Mouse (Mus musculus) forebrain, embryonic 16.5 days (tissue): ENCODE measurements around the gene Cadm1. TPM values are rescaled to one million over a fixed set of nuclear protein-coding genes. Genes with fewer than 3 reads are reported as not detected.

Source experiments
- ATAC-seq: fragments of 200-750 bp; cut with Nextera tagmentation; 2 replicates; pipeline ENCODE4 v1.8.0; 2017; ENCODE audit warnings: mild to moderate bottlenecking, moderate library complexity
- H3K27ac ChIP-seq: fragments of 300-500 bp; sonication (generic); 2 replicates; pipeline ENCODE4 v1.5.1; 2014; ENCODE audit warnings: low read length, control low read depth
- H3K27me3 ChIP-seq: fragments of 300-500 bp; sonication (generic); replicated peaks from 2 replicates; pipeline ENCODE4 v1.6.1; 2014; ENCODE audit warnings: low read length; ENCODE audit not compliant: control insufficient read depth, insufficient read depth
- H3K36me3 ChIP-seq: fragments of 300-500 bp; sonication (generic); 2 replicates; pipeline ENCODE4 v1.6.1; 2014; ENCODE audit not compliant: control insufficient read depth, insufficient read depth
- H3K4me1 ChIP-seq: fragments of 300-500 bp; sonication (generic); replicated peaks from 2 replicates; pipeline ENCODE4 v1.6.1; 2014; ENCODE audit warnings: low read length; ENCODE audit not compliant: control insufficient read depth, insufficient read depth
- H3K4me2 ChIP-seq: fragments of 300-500 bp; sonication (generic); 2 replicates; pipeline ENCODE4 v1.6.1; 2014; ENCODE audit warnings: mild to moderate bottlenecking, low read length, control low read depth
- H3K4me3 ChIP-seq: fragments of 300-500 bp; sonication (generic); replicated peaks from 2 replicates; pipeline ENCODE4 v1.5.1; 2014; ENCODE audit warnings: mild to moderate bottlenecking, low read length, control low read depth
- H3K9ac ChIP-seq: fragments of 300-500 bp; sonication (generic); replicated peaks from 2 replicates; pipeline ENCODE4 v1.6.1; 2014; ENCODE audit warnings: low read depth, low read length, control low read depth
- H3K9me3 ChIP-seq: fragments of 300-500 bp; sonication (generic); 2 replicates; pipeline ENCODE4 v1.6.1; 2016; ENCODE audit warnings: low read length; ENCODE audit not compliant: control insufficient read depth
- WGBS: fragments of 180-500 bp; shearing (Covaris S2); extraction: QIAGEN DNeasy Blood & Tissue Kit; methylation state at CpG from one replicate; pipeline ENCODE4 v1.1.7; 2014; 5-methylcytosine and 5-hydroxymethylcytosine counted together
- polyA plus RNA-seq: library from polyadenylated mRNA; unstranded; fragments of >200 nt; fragmentation: Nextera tagmentation; extraction: Ambion mirVana; gene quantifications from 2 replicates; pipeline ENCODE4 v1.2.1, GENCODE M21; 2015

The Cadm1 gene
- polyA plus RNA-seq, 1 experiment from 2014 or later: 256 TPM

- Histone ChIP-seq H3K4me2 (no peak overlapping the region), H3K4me3 (no peak overlapping the region), H3K27ac (no peak overlapping the region), H3K4me1 (peaks cover 8% of the 10 kb centered on the region; the same call in 1 of the 2 replicates), H3K36me3 (no peaks in the 10 kb centered on the region), H3K9ac (no peak overlapping the region), H3K9me3 (no peaks in the 10 kb centered on the region), H3K27me3 (no peaks in the 10 kb centered on the region)
- whole genome bisulfite sequencing: 58% methylated on average over 6 of the region's 6 CpGs
- ATAC-seq: no peak
Measured at GRCm38 (mm10) chr9:47659366-47660090, 129.6 kb downstream of the Cadm1 start.

DNA sequence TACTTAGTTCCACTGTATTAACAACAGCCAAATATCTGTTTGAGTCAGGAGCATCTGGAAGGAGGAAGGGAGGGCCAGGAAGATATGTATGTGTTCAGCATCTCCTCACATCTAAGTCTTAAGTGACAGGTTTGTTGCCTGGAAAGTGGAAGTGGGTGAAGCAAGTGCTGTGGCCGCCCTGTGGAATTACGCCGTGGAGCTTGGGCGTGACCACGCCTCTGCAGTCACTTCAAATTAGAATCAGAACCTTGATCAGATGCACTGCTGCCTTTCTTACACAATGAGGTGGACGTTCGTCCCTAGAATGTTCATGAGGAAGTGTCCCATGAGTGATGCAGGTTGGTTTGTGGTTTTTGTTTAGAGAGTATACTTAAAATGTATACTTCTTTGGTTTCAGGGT lies 131.6 kb downstream of the Cadm1 start:
- H3K4me3 ChIP-seq: no peak overlapping the region
- H3K27ac ChIP-seq: no peak overlapping the region
- H3K4me1 ChIP-seq: peaks cover 8% of the 10 kb centered on the region; the same call in 1 of the 2 replicates
- no peak overlapping the region for H3K9ac ChIP-seq
- ATAC-seq: no peak
- H3K36me3 ChIP-seq: no peaks in the 10 kb centered on the region
- whole genome bisulfite sequencing: 93% methylated on average over 7 of the region's 7 CpGs
- H3K9me3 ChIP-seq: no peaks in the 10 kb centered on the region
- H3K27me3 ChIP-seq: no peaks in the 10 kb centered on the region
- H3K4me2 ChIP-seq: no peak overlapping the region

DNA sequence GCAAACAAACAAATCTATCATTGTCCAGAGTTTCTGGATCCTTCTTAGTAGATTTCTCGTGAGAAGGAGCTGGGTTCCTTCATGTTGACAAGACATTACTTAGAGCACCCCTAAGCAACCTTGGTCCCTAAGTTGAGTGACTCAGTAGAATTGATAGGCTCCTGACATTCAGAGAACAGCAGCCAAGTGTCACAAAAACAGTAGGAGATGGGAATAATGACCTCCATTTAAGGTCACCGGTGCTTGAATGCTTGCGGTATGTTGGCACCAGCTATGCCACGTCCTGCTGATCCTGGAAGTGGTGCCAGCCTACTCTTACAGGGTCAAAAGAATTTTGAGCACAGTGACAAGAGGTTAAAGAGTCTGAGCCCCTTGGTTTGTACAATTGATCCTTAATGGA lies 139.2 kb downstream of the Cadm1 start:
- ATAC-seq: no peak
- Histone ChIP-seq H3K36me3 (no peaks in the 10 kb centered on the region), H3K4me1 (peaks cover 12% of the 10 kb centered on the region; the same call in 1 of the 2 replicates), H3K9me3 (no peaks in the 10 kb centered on the region), H3K4me3 (no peak overlapping the region), H3K27ac (no peak overlapping the region), H3K9ac (no peak overlapping the region), H3K4me2 (no peak overlapping the region), H3K27me3 (no peaks in the 10 kb centered on the region)
- WGBS: 46% methylated on average over 4 of the region's 4 CpGs

DNA sequence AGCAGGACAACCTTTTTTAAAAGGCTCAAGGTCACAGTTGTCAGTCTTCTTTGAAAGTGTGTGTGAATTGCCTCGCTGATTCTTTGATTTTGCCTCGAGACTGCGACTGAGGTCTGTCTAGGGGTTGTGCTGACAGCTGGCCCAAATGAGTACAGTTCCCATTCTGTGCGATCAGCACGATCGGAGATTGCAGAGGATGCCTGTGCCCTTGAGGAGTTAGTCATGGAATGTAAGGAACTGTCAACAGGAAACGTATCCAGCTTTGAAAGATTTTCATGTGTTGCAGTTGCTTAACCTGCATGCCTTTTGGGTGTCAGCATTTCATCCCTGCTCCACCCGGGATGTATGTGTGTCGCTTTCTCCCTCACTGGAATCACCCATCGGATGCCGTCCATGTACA lies 141.6 kb downstream of the Cadm1 start:
- H3K27me3 ChIP-seq: no peaks in the 10 kb centered on the region
- peaks cover 12% of the 10 kb centered on the region; the same call in 1 of the 2 replicates for H3K4me1 ChIP-seq
- WGBS: 45% methylated on average over 11 of the region's 11 CpGs
- H3K4me3 ChIP-seq: no peak overlapping the region
- no peak overlapping the region for H3K4me2 ChIP-seq
- no peaks in the 10 kb centered on the region for H3K9me3 ChIP-seq
- ATAC-seq: no peak
- H3K27ac ChIP-seq: no peak overlapping the region
- H3K9ac ChIP-seq: no peak overlapping the region
- H3K36me3 ChIP-seq: no peaks in the 10 kb centered on the region

DNA sequence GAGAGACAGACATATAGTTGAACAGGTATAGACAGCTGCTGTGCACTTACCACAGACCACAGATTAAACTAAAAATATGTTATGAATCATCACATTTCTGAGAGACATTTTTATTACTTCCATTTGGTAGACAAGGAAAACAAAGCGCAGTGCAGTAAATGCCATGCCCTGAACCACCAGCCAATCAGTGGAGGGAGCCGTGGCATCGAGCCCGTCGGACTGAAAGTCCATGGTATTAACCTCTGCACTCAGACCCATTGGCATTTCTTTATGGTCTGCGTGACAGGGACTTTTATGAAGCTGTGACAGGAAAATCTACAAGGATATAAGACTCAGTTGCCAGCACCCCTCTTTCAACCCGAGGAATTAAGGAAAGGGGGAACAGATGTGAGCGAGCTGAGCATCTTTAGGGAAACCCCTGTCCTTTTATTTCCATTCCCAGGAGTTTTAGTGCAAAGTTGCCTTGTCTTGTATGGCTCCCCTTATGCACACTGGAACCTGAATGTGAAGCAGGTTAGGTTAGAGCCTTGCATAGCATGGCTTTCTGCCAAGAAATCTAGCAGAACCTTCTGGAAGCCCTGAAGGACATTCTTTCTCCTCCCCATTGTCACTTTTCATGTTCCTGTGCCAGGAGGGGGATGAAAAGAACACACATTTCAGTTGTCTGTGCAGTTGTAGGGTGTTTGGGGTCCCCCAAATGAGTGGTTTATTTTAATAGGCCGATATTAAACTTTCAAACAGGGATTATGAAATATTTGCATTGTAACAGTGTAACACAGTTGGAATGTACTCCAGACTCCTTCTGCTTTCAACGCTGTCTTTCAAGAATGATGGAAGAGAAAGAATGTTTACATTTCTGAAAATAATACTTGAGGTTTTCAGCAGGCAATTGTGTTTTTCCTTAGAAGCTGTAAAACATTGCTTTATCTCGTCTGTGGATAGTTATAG lies 145.1 kb downstream of the Cadm1 start:
- WGBS: 85% methylated on average over 11 of the region's 11 CpGs
- peaks cover 6% of the 10 kb centered on the region; the same call in 1 of the 2 replicates for H3K4me1 ChIP-seq
- no peak for ATAC-seq
- no peaks in the 10 kb centered on the region for H3K36me3 ChIP-seq
- no peak overlapping the region for H3K4me3 ChIP-seq
- no peaks in the 10 kb centered on the region for H3K9me3 ChIP-seq
- H3K27ac ChIP-seq: no peak overlapping the region
- no peak overlapping the region for H3K9ac ChIP-seq
- H3K27me3 ChIP-seq: no peaks in the 10 kb centered on the region
- H3K4me2 ChIP-seq: no peak overlapping the region

- Histone ChIP-seq H3K9ac (no peak overlapping the region), H3K4me2 (no peak overlapping the region), H3K36me3 (no peaks in the 10 kb centered on the region), H3K27ac (no peak overlapping the region; the same call in 1 of the 2 replicates), H3K4me1 (peaks cover 22% of the 10 kb centered on the region), H3K27me3 (no peaks in the 10 kb centered on the region), H3K9me3 (no peaks in the 10 kb centered on the region), H3K4me3 (no peak overlapping the region)
- peak; percentile 55 for ATAC-seq
- 39% methylated on average over 2 of the region's 2 CpGs for WGBS
Measured at GRCm38 (mm10) chr9:47686881-47687280, 156.9 kb downstream of the Cadm1 start.

GRCm38 (mm10) chr9:47687604-47688003 lies 157.6 kb downstream of the Cadm1 start:
- 89% methylated on average over 5 of the region's 5 CpGs for WGBS
- H3K4me1 ChIP-seq: peaks cover 22% of the 10 kb centered on the region
- H3K9me3 ChIP-seq: no peaks in the 10 kb centered on the region
- H3K9ac ChIP-seq: no peak overlapping the region
- no peak overlapping the region for H3K27ac ChIP-seq
- no peaks in the 10 kb centered on the region for H3K27me3 ChIP-seq
- no peak overlapping the region for H3K4me2 ChIP-seq
- ATAC-seq: no peak
- no peak overlapping the region for H3K4me3 ChIP-seq
- no peaks in the 10 kb centered on the region for H3K36me3 ChIP-seq

DNA sequence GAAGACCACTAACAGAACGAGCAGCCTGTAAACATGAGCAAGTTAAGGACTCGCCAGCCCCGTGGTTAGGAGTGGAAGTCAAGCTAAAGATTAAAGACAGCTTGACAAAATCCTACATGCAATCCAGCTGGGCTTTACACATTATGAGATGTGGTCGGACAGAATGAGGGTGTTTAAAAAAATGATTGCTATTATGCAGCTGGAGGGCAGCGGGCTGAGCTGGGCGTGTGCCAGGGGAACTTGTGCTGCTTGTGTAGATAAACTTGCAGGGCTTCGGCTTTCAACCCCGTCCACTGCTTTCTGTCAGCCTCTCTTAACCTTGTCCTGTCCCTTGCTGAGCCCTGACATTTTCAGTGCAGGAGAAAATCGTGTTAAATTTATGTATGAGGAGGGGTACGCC lies 158.3 kb downstream of the Cadm1 start:
- WGBS: 36% methylated on average over 10 of the region's 10 CpGs
- no peak overlapping the region for H3K9ac ChIP-seq
- no peak for ATAC-seq

GRCm38 (mm10) chr9:47692911-47693310 lies 162.9 kb downstream of the Cadm1 start:
- Histone ChIP-seq H3K36me3 (no peaks in the 10 kb centered on the region), H3K27ac (no peak overlapping the region), H3K4me3 (no peak overlapping the region), H3K4me1 (peaks cover 14% of the 10 kb centered on the region), H3K4me2 (no peak overlapping the region), H3K9ac (no peak overlapping the region), H3K27me3 (no peaks in the 10 kb centered on the region), H3K9me3 (no peaks in the 10 kb centered on the region)
- WGBS: 36% methylated on average over 13 of the region's 13 CpGs
- no peak for ATAC-seq

More for the DNA sequence above, 158.3 kb downstream of the Cadm1 start:
- H3K9me3 ChIP-seq: no peaks in the 10 kb centered on the region
- H3K4me2 ChIP-seq: no peak overlapping the region
- H3K4me3 ChIP-seq: no peak overlapping the region
- H3K36me3 ChIP-seq: no peaks in the 10 kb centered on the region
- H3K27ac ChIP-seq: no peak overlapping the region
- peaks cover 25% of the 10 kb centered on the region for H3K4me1 ChIP-seq
- no peaks in the 10 kb centered on the region for H3K27me3 ChIP-seq
